Mouse (Mus musculus) midbrain, embryonic 10.5 days (tissue): ENCODE data around the gene Cd55. TPM values are rescaled to one million over a fixed set of nuclear protein-coding genes. Genes with fewer than 3 reads are reported as not detected.

Experiments
- polyA plus RNA-seq: library from polyadenylated mRNA; unstranded; fragments of >200 nt; fragmentation: Nextera tagmentation; extraction: Ambion mirVana; gene quantifications from 2 replicates; pipeline ENCODE4 v1.2.1, GENCODE M21; 2016

Gene Cd55
- polyA plus RNA-seq, 1 experiment from 2014 or later = 1.8 TPM

Other genes with a start within 250 kb of the Cd55 start
- gene Cd55b, start 39.7 kb downstream of the Cd55 start, polyA plus RNA-seq = not detected in 2 replicates
- gene Zp3r, start 166.9 kb upstream of the Cd55 start, polyA plus RNA-seq = not detected in 2 replicates
- 0.14 TPM in 1 of 2 replicates, not detected in the other for gene C4bp, start 198.9 kb upstream of the Cd55 start, polyA plus RNA-seq